Mouse (Mus musculus) splenic B cell, adult 2 months (primary cell): ENCODE measurements around the gene Tmem184a.

Experiments used
- DNase-seq: peaks from one replicate; pipeline ENCODE4 v3.0.0-alpha.2; 2011; ENCODE audit warnings: low read depth, low spot score
- H3K27me3 ChIP-seq: 2 replicates; pipeline ENCODE4 v1.6.1; 2012; ENCODE audit warnings: mild to moderate bottlenecking, low read length, moderate library complexity, mixed read lengths; ENCODE audit not compliant: control insufficient read depth, poor library complexity, insufficient read depth, severe bottlenecking
- H3K36me3 ChIP-seq: 2 replicates; pipeline ENCODE4 v1.6.1; 2012; ENCODE audit warnings: mild to moderate bottlenecking, low read length, moderate library complexity, mixed read lengths; ENCODE audit not compliant: control insufficient read depth, poor library complexity, insufficient read depth, severe bottlenecking

The Tmem184a gene

DNA sequence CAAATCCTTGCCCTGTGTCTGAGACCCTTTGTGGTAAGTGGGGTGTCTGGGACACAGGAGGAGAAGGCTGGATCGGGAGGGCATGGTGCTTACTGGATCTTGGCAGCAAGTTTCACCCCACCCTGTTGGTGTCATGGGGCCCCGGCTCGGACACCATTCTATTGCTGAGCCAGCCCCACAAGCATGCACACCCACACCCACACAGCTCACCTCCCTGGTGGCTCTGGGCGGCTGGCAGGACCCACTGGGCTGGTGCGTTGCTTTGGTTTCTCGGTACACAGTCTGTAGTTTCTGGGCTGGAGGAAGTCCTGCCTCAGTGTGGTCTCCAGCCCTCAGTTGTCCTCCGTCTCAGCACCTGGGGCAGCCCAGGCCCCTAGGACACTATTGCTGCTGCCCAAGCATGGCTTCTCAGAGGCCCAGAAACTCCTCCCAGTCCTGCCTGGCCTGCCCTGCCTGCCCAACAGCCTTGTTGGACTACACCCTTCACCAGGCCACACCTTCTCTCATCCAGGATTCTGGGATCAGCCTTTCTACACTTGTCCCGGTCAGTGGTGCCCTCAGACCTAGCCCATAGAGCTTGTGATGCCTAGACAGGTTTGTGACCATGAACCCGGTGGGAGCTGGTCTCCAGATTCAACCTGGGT is at the start of gene Tmem184a:
Gene Tmem184a (minus strand): TSS at position 380 of the 644 bp plus-strand sequence.
- Histone ChIP-seq H3K27me3 (no peaks in the 10 kb centered on the region), H3K36me3 (peaks cover 2% of the 10 kb centered on the region)
- no peak for DNase-seq

DNA sequence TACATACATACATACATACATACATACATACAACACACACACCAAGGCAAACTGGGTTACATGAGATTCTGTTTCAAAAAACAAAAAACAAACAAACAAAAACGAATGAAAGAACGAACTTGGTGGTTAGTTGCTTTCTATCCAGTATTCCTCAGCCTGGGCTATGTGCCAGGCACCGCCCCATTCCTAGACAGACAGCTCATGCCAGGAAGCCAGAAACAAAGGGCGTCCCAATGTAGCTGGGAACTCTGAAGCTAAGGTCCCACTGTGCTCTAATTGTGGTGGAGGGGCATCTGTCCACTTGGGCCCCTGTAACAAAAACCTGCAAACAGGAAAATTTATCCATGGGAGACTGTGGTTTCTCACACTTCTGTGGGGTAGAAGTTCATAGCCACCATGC is 43.0 kb upstream of the Tmem184a start:
- Histone ChIP-seq H3K27me3 (no peaks in the 10 kb centered on the region), H3K36me3 (no peaks in the 10 kb centered on the region)
- DNase-seq: no peak

DNA sequence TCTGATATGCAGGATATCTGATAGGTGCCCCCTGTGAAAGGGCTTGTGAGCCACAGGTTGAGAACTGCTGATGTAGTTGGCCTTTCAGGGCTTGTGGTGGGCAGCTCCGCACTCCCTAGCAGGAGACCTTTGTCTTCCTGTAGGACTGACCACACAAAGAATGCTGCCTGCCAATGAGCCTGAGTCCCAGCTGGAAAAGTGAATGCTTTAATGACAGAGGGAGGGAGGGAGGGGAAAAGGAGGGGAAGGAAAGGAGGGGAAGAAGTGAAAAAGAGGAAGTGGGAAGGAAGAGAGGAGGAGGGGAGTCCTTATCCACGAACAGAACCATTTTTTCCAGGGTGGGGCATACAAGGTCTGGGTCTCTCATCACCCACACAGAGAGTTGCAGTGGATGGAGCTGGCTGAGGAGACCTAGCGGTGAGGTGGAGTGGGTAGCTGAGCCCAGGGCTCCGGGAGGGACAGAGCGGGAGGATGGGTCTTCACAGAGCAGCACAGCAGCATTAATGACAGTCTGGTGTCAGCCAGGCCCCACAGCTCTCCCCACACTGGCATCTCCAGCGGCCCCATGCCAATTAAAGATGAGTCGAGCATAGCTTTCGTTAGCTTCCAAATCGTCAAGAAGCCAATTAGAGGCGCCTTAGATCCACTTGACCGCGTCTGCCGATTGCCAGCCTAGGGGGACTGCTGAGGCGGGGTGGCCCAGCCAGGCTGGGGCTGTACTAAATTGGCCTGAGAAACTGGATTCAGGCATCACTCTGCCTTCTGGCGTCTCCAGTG is 40.8 kb upstream of the Tmem184a start:
- no peaks in the 10 kb centered on the region for H3K27me3 ChIP-seq
- H3K36me3 ChIP-seq: no peaks in the 10 kb centered on the region
- no peak for DNase-seq

DNA sequence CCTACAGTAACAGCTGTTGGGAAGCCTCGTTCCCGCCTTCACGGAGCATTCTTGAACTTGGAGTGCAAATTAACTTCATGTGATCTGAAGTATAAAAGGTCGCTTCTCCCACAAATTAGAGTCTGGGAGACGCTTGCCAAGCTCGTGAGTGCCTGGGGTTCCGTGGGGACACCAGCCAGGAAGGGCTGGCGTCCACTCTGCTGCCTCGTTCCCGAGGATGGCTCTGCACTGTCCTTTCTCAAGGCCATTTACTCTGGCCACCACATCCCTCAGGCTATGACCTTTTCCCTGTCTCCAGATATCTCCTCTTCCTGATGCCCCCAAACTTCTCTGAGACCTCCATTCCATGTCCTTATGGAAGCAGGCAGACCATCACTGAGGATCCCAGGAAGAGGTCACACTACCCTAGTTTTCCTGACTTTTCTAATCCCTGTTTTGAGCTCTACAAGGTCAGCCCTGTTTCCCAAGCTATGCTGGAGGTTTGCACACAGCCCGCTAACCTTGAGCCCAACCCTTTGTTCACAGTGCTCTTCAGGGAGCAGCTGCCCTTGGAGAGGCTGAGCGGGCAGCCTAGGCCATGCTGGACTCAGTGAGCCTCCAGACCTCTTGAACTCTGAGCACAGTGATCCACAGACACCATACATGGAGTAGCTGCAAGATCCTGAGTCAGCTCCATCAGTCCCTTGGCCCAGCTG is 30.1 kb upstream of the Tmem184a start:
- no peak for DNase-seq
- H3K27me3 ChIP-seq: no peaks in the 10 kb centered on the region
- H3K36me3 ChIP-seq: no peaks in the 10 kb centered on the region

DNA sequence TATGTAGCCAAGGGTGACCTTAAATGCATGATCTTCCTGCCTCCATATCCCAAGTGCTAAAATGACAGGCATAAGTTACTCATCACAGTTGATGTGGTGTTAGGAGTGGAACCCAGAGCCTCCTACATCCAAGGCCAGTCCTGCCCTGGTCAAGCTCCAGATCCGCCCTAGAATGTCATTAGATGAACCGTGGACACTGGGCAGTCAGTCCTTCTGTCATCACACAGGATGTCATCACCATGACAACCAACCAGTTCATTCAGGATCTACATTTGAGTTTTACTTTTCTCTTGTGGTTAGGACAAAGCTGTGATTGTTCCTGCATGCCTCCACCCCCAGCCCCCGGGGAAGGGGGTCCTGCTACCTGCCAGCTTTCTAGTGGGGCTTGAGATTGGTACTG is 19.4 kb upstream of the Tmem184a start:
- Histone ChIP-seq H3K27me3 (no peaks in the 10 kb centered on the region), H3K36me3 (no peaks in the 10 kb centered on the region)
- no peak for DNase-seq

- DNase-seq: peak; percentile 78
- H3K27me3 ChIP-seq: no peaks in the 10 kb centered on the region
- H3K36me3 ChIP-seq: no peaks in the 10 kb centered on the region
Observed at GRCm38 (mm10) chr5:139838476-139838892, 18.8 kb upstream of the Tmem184a start.

- Histone ChIP-seq H3K27me3 (no peaks in the 10 kb centered on the region), H3K36me3 (no peaks in the 10 kb centered on the region)
- no peak for DNase-seq
Observed at GRCm38 (mm10) chr5:139835706-139836105, 16.0 kb upstream of the Tmem184a start.

GRCm38 (mm10) chr5:139832125-139832524 is 12.4 kb upstream of the Tmem184a start:
- Histone ChIP-seq H3K27me3 (no peaks in the 10 kb centered on the region), H3K36me3 (no peaks in the 10 kb centered on the region)
- DNase-seq: no peak

DNA sequence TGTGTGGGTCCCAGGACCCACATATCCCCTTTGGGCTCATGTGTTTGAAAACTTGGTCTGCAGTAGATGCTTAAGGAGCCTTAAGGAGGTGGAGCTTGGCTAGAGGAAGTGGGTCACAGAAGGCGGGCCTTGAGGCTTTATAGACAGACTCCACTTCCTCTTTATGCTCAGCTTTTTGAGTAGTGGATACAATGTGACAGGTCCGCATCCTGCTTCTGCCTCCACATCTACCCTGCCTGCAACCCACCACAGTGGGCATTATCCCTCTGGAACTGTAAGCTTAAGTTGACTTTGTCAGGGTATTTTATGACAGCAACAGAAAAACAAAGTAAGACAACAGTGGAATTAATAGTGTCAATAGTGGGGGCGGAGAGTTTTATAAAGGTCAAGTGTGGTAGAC is 11.0 kb upstream of the Tmem184a start:
- Histone ChIP-seq H3K36me3 (no peaks in the 10 kb centered on the region), H3K27me3 (no peaks in the 10 kb centered on the region)
- DNase-seq: peak; percentile 83

DNA sequence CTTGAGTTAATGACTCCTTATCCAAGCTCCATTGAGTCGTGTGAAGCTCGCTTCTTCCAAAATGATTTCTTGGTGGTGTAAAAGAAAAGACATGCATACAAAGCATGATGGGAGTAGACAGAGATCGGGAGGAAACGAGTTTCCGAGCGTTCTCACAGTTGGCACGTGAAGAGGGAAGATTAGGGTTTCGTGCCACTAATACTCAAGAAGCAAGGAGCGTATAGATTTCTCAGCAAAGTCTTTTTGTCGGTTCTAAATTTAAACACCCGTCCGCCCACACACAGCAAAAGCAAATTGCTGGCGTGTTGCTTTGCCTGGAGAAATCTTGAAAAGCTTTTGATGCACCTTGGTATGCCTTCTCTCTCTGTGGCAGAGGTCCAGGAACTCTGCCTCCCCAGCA is 9.7 kb upstream of the Tmem184a start:
- H3K27me3 ChIP-seq: no peaks in the 10 kb centered on the region

DNA sequence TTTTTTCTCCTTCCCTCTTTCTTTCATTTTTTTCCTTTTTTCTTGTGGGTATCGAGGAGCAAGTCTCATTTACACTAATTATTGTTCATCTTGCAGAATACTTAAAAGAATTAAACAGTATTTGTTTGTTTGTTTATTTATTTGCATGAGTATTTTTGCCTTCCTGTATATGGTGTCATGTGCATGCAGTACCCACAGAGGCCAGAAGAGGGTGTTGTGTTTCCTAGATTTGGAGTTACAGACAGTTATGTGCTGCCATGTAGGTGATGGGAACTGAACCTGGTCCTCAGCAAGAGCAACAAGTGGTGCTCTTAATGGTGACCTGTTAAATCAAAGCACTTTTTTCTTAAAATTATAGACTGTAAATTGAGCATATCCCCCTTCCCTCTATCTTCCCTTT is 7.9 kb upstream of the Tmem184a start:
- Histone ChIP-seq H3K27me3 (no peaks in the 10 kb centered on the region), H3K36me3 (no peaks in the 10 kb centered on the region; the same call in 1 of the 2 replicates)
- peak; percentile 53 for DNase-seq

More for the DNA sequence above, 9.7 kb upstream of the Tmem184a start:
- DNase-seq: no peak
- no peaks in the 10 kb centered on the region for H3K36me3 ChIP-seq

DNA sequence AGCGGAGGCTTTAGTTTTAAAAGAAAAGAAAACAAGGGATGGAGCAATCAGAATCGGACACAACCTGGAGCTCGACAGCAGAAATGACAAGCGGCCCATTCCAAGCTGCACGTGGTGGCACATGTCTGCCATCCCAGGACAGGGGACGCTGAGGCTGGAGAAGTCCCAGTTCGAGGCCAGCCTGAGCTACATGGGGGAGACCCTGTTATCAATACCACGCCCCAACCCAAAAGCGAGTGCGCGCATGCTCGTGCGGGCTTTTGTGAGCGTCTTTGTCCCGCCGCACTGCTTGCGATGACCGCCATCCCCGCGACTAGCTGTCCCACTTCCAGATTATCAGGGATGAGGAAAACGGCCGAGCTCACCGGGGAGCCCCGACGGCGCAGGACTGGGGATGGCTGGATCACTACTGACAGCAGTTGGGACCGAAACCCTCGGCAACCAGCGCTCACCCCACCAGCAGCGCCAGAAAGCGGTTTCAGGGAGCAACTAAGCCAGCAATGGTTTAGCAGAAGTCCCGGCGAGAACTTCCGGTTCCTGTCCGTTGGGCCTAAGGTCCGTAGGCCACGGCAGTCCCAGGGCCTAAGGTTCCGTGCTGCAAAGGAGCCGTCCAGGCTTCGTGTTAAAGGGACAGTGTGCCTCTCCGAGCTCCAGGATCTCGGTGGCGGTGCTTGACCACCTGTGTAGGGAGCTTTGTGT is 6.8 kb upstream of the Tmem184a start, which contains the start of the genes Gm26938 and Psmg3:
Gene Gm26938 (minus strand): TSS at position 51 of the 699 bp plus-strand sequence.
Gene Psmg3 (minus strand): TSS at position 529 of the 699 bp plus-strand sequence.
- Histone ChIP-seq H3K36me3 (peaks cover 2% of the 10 kb centered on the region), H3K27me3 (no peaks in the 10 kb centered on the region)
- DNase-seq: peak; percentile 88

DNA sequence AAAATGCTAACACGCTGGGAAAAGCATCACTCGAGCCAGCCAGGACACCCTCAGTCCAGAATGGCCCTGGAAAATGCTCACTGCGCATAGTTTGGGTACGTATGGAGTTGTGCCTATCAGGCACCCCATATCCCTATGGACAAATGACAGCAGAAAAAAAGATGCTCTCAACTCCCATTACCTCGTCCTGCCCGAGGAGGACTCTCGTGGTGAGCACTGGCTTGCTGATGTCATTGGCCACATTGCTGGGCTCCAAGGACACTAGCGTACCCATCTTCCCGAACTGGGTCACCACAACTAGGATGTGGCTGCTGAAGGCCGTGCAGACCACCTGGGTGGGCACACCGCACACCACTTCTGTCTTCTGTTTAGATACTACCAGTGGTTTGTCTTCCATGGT is 6.2 kb upstream of the Tmem184a start:
- no peaks in the 10 kb centered on the region for H3K27me3 ChIP-seq
- H3K36me3 ChIP-seq: peaks cover 2% of the 10 kb centered on the region
- DNase-seq: no peak

DNA sequence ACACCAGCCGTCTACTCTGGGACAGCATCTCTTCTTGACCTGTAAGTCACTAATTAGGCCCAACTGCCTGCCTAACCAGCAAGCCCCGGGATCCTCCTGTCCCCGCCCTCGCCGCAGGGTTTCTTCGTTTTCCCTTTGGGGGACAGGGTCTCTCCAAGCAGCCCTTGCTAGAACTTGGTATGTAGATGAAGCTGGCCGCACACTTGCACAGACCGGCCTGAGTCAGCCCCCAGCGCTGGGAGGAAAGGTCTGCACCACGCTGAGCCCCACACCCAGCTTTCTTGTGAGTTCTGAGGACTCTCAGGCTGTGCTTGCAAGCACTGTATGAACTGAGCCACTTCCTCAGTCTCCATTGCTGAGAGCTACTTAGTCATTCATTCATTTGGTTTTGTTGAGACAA is 4.8 kb upstream of the Tmem184a start:
- no peaks in the 10 kb centered on the region for H3K27me3 ChIP-seq
- no peak for DNase-seq
- peaks cover 2% of the 10 kb centered on the region for H3K36me3 ChIP-seq
